Mouse (Mus musculus) embryonic fibroblast, embryonic 13.5 days (primary cell): ENCODE measurements around the gene Mea1.

Source experiments
- CTCF ChIP-seq: IDR thresholded peaks from 2 replicates; pipeline ENCODE4 v1.5.1; 2011; ENCODE audit warnings: mild to moderate bottlenecking, control low read depth, low read length, moderate library complexity, borderline replicate concordance; ENCODE audit not compliant: insufficient read depth
- POLR2A ChIP-seq: IDR thresholded peaks from 2 replicates; pipeline ENCODE4 v1.6.1; 2011; ENCODE audit warnings: low read depth, mild to moderate bottlenecking, control low read depth, low read length, moderate library complexity

GRCm38 (mm10) chr17:46725273-46725672 is 46.7 kb downstream of the Mea1 start:
- TF ChIP-seq CTCF (no peak), POLR2A (no peak)
